Mouse (Mus musculus): Measurements from ENCODE around the gene Rsph1. TPM values are rescaled to one million over a fixed set of nuclear protein-coding genes. Genes with fewer than 3 reads are reported as not detected.

Rsph1 gene
- total and polyA plus RNA-seq, 3 experiments = 0.22 to 8.0 (median 4.5) TPM

DNA sequence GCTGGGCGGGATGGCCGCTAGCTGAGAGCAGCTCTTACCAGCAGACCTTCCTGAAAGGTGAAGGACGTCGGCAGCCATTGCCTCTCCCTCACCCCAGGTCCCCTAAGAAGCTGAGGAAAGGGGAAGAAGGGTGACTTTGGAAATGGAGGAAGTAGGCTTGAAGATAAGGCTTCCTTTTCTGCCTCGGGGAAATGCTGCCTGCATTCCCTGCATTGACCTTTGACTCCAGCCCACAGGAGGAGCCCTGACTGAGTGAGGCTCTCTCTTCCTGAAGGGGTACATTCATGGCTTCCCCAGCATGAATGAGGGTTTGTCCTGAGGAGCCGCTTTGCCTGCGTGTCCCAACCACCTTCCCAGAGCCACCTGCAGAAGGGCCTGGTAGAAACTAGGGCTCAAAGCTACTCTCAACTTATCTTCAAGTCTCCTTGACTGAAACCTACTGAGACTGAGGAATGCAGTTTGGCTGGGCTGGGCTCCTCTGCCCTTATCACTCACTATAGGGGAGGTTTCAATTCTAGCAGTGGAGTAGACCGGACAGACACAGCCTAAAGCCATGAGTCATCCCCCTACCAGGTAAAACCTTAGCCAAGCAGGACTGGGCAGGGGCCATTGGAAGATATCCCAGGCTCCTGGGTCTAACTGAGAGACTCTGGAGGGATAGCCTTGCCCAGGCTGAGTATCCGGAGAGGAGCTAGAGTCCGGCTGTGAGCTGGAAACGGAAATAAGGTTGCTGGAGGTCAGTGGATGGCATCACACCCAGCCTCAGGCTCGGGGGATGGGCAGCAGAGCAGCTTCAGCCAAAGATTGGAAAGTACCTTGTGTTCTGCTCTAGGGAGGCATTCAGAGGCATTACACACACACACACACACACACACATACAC lies 28.0 kb upstream of the Rsph1 start:
- peak; percentile 81 for DNase-seq

DNA sequence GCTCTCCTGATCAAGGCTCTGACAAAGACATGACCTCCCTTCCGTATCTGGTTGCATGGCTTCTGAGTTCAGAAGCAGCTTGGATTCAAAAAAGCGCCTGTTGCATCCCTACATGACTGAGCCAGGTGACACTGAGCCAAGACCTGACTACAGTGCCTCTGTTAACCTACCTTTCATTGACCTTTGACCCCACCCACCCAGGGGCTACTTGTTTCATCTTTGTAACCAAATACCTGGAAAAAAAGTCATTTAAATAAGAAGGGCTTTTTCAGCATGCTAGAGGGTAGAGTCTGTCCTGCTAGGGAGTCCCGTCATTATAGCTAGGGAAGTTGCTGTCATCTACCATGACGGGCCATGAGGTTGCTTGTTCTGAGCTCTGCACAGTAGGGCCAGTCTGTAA lies 26.2 kb upstream of the Rsph1 start:
- no peak for DNase-seq

DNA sequence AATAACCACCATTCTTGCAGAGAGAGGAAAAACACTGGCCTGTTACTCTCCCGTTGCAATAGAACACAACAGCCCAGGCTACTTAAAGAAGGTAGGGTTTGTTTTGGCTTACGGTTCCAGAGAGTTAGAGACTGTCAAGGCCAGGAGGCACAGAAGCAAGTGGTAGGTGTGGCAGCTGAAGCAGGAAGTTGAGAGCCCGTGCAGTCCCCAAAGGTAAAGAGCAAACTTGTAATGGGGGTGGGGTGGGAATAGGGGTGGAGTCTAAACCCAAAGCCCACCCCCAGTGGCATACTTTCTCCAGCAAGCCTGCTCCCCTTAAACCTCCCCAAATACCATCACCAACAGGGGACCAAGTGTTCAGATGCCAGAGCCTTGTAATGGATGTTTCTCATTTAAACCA lies 23.6 kb upstream of the Rsph1 start:
- DNase-seq = no peak

DNA sequence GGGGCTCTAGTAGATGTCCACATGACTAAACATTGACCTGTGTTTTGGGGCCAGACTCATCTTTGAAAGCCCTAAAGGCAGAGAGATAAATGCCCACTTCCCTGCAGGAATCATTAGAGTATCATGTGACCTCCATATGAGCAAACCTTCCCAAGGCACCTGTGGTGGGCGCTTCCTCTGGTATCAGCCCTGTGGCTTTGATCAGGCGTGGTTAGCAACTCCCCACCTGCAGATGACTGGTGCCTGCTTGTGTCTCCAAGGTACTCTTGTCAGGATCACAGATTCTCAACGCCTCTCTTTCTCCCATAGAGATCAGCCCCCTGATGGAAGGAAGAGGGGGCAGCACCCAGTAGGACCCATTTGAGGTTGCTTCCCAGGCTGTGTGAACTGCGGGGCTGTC lies 22.8 kb upstream of the Rsph1 start:
- no peak for DNase-seq

DNA sequence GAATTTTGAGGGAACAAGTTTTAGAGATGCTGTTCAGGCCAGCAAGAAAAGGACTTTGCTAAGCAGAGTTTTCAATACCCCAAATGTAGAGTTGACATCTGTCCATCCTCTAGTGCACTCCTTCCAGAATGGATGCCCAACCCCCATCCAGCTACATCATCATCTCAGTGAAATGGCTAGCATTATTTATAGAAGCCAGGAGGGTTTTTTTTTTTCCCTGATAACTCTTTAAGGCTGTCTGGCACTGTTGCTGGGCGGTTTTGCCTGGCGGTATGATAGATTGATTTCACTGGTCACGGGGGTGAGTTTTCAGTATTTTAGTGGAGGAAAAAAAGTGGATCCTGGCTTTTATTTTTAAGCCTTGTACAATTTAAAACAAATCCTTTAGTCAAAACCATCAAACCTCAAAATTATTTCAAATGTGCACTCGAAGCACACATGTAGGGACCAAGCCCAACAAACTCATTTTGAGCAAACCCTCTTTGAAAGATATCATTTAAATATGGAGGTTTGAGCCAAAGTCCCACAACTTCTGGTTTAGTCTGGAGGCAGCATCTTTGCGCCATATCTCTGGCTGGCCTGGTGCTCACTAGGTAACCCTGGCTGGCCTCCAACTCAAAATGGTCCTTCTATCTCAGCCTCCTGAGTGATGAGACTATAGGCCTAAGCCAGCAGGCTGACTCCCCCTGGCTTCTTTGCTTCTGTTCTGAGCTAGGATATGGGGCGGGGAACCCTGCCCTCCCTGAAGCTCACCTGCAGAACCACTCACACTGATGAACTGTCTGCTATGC lies 21.4 kb upstream of the Rsph1 start:
- no peak for DNase-seq

DNA sequence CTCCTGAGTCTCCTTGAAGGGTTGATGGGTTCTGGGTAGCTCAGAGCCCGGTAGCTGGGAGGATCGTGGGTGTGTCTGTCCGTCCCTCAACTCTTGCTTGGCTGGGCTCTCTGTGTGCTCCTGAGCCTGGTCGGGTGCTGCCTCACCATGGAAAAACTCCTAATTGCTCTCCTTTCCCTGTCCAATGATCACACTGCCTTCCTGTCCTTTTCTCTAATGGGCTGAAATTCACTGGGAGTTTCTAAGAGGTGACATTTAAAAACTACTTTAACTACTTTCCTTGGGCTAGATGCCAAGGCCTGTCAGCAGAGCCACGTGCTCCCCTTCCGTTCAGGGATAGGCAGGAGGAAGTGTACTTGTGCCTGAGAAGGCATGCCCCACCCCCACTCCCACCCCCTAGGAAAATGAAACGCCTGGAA lies 20.3 kb upstream of the Rsph1 start:
- DNase-seq = peak; percentile 87

DNA sequence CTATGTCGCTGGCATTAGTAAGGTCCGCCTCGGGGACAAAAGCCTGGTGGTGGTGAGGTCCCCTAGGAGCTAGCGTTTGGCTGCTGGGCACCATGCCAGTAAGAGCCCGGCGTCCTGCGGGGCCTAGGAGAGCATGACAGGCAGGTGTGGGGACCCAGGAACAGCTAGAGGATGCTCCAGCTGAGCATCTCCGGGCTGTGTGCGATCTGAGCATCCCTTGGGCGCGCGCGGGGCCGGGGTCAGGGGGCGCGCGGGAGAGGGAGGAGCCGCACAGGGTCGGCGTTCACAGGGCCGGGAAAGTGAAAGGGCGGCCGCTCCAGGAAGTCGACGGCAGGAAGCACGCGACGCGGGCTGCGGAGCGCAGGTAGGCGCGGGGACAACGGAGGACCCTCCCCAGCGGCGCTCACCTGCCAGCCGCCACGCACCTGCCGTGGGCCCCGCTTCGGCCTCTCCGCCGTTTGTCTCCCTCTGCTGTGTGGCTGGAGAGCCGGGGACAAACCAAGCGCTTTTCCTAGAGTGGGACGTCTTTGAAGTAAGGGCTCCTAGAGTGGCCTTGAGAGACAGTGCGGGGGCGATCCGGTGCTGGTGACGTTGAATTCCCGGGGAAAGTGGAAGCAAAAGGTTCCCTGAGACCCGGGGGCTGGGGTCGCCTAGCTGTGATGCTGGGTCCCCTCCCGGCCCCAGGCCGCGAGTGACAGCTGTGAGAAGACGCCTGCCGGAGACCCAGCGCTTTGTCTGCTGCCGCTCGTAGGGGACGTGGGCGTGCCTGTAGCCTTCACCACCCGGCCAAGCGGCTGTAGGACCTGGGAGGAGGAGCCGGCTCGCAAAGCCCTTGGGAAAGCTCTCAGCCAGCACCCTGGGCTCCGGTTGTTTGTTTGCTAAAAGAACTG lies 19.0 kb upstream of the Rsph1 start:
- peak; percentile 94 for DNase-seq

DNA sequence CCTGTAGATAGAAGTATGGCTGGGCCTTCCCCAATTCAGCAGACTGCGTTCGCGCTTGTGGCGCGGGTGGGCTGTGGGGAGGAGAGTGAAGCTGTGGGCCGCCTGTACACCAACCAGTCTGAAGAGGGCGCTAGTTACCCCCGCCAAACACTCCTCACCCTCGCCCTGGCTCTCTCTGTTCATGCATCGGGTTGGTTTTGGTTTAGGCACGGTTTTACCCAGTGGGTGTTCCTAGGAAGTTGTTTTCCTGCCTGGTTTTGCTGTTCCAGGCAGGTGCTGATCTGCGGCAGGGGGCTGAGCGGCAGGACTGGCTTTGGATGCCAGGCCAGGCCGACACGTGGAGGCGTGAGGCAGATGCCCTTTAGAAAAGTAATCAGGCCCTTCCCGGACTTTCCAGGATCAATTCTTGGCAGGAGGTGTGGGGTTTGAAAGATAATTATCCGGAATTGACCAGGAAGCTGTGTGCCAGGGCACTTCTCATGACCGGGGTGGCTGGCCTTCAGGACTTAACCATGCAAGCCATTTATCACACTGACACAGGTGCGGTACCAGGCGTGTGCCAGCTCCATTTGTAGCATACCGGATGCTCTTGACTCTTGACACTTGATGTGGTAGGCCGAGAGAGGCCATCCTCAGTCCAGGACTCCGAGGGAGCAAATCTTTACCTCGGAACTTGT lies 18.2 kb upstream of the Rsph1 start:
- peak; percentile 76 for DNase-seq

DNA sequence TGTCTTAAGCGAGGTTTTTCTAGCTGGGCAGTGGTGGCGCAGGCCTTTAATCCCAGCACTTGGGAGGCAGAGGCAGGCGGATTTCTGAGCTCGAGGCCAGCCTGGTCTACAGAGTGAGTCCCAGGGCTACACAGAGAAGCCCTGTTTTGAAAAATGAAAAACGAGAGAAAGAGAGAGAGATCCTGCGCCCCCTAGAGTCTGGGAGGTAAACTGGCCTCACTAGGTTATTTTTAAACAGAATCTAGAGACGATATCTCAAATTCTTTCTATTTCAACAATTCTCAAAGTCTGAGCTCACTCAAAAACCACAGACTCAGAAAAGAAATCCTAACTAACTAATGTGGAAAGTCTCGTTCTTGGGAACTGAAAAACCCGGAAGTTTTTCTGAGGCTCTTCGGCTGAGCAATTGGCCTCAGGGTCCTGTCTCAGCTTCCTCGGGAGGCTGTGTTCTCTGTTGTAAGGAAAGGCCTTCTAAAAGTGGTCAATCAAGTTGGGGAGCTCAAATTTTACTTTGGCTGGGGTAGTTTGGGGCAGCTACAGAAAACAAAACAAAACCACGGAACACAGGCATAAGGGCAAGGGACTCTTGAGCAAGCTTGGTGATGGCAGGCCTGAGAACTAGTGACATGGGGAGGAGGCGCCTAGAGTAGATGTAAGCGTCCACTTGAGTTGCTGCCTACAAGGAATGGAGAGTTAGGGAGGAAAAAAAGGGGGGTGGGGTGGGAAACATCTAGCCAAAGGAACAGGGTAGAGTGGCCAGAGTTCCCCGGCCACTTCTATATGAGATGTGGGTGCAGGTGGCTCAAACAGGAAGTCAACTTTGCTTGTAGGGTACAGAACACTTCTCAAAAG lies 17.4 kb upstream of the Rsph1 start:
- DNase-seq = no peak

DNA sequence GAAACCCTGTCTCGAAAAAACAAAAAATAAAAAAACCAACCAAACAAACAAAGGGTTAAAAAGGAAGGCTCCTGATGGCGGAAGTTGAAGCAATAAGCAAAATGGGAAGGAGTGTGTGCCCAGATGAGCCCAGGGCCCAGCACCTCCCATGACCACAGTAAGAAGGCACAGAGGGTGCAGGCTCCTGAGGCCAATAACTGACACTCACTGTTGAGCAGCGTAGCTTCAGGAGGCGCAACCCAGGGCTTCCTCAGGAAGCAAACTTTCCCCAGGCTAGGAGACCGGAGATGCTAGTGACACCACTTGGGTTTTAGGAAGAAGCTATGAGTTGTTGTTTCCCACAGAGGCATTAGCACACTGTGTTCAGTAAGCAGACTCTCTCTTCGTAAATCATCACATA lies 13.7 kb upstream of the Rsph1 start:
- DNase-seq = no peak

DNA sequence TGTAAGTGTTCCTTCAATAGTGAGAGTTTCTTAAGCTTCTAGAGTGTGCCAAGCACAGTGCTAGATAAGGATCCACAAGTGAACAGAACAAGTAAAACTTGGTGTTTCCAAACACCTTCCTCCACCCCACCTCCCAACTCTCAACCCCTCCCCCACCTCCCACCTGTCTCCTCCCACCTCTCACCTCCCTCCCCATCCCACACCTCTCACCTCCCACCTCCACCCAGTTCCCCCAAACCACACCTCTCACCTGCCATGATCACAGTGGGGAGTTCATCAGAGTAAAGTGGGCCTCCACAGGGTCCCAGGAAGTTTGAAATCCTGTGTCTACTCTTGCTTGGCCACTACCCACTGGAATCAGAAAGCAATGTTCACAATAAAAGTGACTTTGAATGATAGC lies 13.1 kb upstream of the Rsph1 start:
- no peak for DNase-seq

DNA sequence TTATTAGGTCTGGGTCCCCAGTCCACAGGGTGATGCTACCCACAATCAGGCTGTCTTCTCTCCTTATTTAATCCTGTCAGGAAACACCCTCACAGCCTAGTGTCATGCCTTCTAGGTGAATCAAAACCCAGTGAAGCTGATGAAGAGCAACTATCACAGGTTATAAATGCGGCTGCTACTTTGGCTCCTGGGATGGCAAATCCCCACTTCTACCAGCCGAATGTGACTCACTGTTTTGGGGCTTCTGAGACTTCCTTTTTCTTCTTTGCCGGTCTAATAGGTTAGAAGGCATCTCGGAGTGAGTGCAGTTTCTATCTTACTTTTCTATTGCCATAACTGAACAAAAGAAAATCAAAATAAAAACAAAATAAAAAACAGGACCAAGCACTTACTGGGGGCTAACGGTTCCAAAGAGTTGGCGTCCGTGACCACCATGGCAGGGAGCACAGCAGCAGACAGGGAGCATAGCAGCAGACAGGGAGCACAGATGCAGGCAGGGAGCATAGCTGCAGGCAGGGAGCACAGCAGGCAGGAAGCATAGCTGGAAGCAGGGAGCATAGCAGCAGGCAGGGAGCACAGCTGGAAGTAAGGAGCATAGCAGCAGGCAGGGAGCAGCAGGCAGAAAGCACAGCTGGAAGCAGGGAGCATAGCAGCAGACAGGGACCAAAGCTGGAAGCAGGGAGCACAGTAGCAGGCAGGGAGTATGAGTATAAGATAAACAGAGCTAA lies 12.0 kb upstream of the Rsph1 start:
- no peak for DNase-seq

DNA sequence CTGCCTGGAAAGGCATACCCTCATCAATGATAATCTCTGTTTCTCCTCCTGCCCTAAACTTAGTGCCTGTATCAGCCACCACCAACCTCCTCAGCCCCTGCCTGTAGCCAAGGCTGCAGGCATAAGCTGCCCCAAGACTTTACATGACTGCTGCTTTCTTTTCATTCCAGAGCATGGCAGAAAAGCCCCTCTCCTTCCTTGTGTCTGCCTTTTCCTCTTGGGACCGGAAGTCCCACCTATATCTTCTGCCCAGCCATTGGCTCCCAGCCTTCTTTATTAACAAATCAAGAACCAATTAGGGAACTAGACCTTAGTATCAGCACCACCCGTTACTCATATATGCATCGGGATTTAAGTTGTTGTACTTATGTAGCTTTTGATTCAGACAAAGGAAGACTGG lies 10.0 kb upstream of the Rsph1 start:
- no peak for DNase-seq

DNA sequence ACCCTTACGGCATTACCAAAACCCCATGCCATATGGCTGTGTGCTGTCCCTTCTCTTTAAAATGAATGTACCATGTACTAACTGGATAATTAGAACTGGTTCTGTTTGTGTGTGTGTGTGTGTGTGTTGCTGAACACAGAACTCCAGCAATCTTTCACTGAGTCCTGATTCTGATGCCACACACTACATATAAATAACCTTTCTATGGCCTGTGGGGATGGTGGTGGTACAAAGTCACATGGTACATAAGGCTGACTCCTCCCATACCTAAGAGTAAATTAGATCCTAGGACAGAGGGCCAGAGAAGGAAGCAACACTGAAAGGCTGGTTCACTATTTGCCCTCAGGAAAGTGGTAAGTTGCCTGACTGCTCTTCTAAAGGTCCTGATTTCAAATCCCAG lies 9.3 kb upstream of the Rsph1 start, which contains the start of gene Slc37a1:
TSS of gene Slc37a1 (plus strand) at position 301 of the 400 bp plus-strand sequence.
- no peak for DNase-seq

DNA sequence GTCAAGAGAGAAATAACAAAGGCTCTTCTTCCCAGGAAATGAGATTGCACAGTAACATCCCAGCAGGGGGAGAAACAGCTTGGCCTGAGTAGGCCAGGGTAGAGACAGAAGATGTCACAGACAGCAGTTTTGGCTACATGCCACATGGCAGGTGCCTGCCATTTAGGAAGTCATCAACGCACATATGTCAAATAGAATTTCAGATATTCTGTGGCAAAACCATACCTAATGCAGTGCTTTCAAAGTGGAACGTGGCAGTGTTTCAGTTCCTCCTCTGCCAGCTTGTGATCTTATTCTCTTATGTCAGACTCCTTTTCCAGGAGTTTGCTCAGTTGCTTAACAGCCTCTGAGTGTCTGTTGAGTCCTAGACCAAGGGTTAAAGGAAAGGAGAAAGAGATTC lies 8.7 kb upstream of the Rsph1 start:
- DNase-seq = no peak

DNA sequence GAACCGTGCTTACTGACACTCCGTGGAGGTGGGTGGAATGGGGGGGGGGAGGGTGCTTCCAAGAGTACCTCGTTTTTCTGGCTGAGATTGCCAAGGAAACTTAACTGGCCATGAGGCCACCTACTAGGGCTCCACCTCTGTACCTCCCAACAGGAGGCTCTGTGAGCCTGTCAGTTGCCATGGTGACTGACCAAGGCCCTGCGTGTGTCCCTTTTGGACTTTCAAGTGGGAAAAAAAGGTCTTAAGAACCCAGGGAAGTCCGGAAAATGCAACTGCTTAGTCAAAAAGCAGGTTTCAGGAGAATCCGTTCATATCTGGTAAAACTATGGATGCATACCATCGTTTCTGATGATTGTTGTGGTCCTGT lies 5.5 kb upstream of the Rsph1 start:
- DNase-seq = no peak

DNA sequence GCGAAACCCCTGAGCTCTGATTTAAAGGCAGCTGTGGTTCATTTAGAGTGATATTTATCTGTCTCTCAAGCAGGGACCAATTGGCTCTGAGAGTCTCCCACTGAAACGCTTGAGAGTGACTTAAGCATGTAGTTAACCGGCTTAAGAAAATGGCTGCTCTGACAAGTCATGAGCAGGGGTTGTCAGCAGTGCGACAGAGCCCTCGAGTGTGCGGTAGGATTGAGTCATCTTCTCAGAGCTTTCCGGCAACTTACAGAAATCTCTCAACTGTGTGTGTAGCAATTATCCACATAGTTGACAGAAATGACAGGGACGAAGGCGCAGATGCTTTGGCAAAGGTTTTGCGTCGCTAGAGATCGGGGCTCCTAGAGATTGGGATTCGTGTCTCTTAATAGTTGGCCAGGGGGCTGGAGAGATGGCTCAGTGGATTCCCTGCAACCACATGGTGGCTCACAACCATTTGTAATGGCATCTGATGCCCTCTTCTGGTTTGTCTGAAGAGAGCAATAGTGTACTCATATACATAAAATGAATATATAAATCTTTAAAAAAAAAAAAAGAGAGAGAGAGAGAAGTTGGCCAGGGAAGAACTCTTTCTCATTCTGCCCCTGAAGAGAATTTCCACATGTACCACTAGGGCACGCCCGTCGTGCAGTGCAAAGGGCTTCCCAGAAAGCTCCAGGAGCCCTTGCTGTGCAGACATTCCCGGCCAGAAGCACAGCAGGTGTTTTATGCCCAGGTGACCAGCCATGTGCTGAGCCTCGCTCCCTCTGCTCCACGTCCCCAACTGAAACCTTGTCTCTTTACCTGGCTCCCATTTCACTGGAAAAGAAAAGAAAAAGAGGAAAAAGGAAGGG lies 4.9 kb upstream of the Rsph1 start:
- no peak for DNase-seq

DNA sequence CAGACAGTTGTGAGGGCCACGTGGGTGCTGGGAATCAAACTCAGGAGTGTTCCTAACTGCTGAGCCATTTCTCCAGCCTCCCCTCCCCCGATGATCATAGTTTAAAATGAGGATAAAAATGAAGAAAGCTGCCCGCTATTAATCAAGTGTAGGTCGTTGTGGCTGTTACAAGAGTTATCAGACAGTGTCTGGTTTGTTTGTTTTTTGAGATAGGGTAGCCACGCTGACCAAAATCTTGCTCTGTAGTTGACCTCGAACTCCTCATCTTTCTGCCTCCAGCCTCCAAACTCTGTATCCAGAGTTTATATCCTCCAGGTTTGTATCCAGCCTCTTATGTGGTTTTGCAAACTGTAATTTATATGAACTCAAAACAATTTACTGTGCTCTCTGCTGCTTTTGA lies 3.1 kb upstream of the Rsph1 start:
- DNase-seq = no peak

DNA sequence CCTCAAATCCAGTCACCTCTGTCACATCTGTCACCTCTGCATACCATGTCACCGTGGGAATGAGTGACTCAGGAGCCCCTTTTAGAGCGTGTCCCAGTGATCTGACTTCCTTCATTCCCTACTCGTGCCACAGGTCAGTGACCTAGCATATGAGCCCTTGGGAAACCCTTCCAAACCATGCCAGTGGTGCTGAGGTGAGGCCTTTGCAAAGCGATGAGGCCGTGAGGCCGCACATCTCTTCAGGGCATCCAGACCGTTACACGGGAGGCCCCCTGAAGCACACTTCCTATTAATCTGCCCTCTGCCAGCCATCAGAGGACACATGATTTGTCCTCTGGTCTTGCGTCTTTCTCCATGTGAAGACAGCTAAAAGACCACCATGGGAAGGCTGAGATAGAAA lies 2.4 kb upstream of the Rsph1 start:
- DNase-seq = no peak
